15 mouse cellular contexts compared by ENCODE assay signal in genomic region chr11:85485197-85485940, GRCm38 (mm10).
"Had no signal": no experiment of that assay in that cellular context is flagged by ENCODE, and none has a peak within 500 bp of the region (broad histone marks: within the 10 kb centered on the region; RNA-seq: fewer than 3 reads in every experiment).

No protein-coding gene starts in this region.

- H3K27ac ChIP-seq: liver, embryonic 13.5 days; liver, embryonic 15.5 days; macrophage; midbrain, embryonic 13.5 days; midbrain, embryonic 15.5 days; neural tube, embryonic 12.5 days had no signal

- H3K4me2 ChIP-seq: liver, embryonic 11.5 days; liver, embryonic 13.5 days; liver, embryonic 15.5 days; midbrain, embryonic 11.5 days; midbrain, embryonic 13.5 days; midbrain, embryonic 15.5 days; neural tube, embryonic 12.5 days had no signal

- ATAC-seq: liver, postnatal 0 days; midbrain, embryonic 13.5 days; midbrain, embryonic 15.5 days had no signal

- DNase-seq: liver; liver, embryonic 13.5 days; liver, postnatal 0 days; right cerebral cortex, postnatal 14 days; thymus, adult 2 months; thymus, postnatal 25 days; thymus, postnatal 4 days had no signal

- H3K27me3 ChIP-seq: liver, embryonic 13.5 days; liver, embryonic 15.5 days; megakaryocyte, embryonic 14.5 days; midbrain, embryonic 15.5 days; neural tube, embryonic 12.5 days had no signal

- H3K9ac ChIP-seq: liver, embryonic 13.5 days; liver, embryonic 15.5 days; liver, postnatal 0 days; midbrain, embryonic 13.5 days; midbrain, embryonic 15.5 days; neural tube, embryonic 12.5 days had no signal

- H3K4me1 ChIP-seq: liver, embryonic 13.5 days; liver, embryonic 15.5 days; midbrain, embryonic 15.5 days; neural tube, embryonic 12.5 days had no signal

- H3K36me3 ChIP-seq: liver, embryonic 13.5 days; liver, embryonic 15.5 days; midbrain, embryonic 13.5 days; midbrain, embryonic 15.5 days; neural tube, embryonic 12.5 days had no signal

- H3K4me3 ChIP-seq: liver, embryonic 13.5 days; liver, embryonic 15.5 days; megakaryocyte, embryonic 14.5 days; midbrain, embryonic 13.5 days; midbrain, embryonic 15.5 days; neural tube, embryonic 12.5 days had no signal

- H3K9me3 ChIP-seq: liver, embryonic 13.5 days; liver, embryonic 15.5 days; megakaryocyte, embryonic 14.5 days; midbrain, embryonic 13.5 days; midbrain, embryonic 15.5 days; neural tube, embryonic 12.5 days had no signal
